Mouse (Mus musculus) CD4-positive, CD25-positive, alpha-beta regulatory T cell, adult 4 months (primary cell): ENCODE measurements around the gene Mtus2. TPM values are rescaled to one million over a fixed set of nuclear protein-coding genes. Genes with fewer than 3 reads are reported as not detected.

ENCODE experiments used
- ATAC-seq: one replicate; pipeline ENCODE4 v1.8.0; 2017
- polyA plus RNA-seq, 2 experiments: library from polyadenylated mRNA; unstranded; fragments of 100-300 nt; shearing (Covaris generic); gene quantifications; one replicate each; pipeline ENCODE4 v1.2.1; 2017

Mtus2 gene
- polyA plus RNA-seq, 2 experiments from 2014 or later: 5.2 TPM

GRCm38 (mm10) chr5:148354536-148354935, 397.4 kb downstream of the Mtus2 start:
- ATAC-seq: no peak

- ATAC-seq: no peak
Measured at GRCm38 (mm10) chr5:148355822-148356221, 398.7 kb downstream of the Mtus2 start.

DNA sequence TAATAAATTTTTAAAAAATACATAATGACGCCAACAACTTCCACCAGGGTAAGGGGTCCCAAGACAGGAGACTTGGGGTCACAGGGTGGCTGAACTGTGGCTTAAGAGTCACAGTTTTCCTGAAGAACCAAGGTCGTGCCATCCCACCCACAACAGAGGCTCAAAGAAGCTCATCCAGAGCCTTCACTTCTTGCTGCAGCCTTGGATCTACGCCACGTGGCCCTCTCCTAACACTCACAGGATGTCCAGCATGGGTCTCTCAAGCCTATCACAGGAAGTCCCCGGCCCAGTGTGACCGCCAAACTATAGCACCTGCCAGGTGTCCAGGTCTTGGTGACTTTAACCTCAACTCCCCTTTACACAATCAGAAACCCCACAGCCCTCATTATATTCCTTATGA, 400.0 kb downstream of the Mtus2 start:
- ATAC-seq: no peak

- no peak for ATAC-seq
Measured at GRCm38 (mm10) chr5:148359131-148359530, 402.0 kb downstream of the Mtus2 start.

DNA sequence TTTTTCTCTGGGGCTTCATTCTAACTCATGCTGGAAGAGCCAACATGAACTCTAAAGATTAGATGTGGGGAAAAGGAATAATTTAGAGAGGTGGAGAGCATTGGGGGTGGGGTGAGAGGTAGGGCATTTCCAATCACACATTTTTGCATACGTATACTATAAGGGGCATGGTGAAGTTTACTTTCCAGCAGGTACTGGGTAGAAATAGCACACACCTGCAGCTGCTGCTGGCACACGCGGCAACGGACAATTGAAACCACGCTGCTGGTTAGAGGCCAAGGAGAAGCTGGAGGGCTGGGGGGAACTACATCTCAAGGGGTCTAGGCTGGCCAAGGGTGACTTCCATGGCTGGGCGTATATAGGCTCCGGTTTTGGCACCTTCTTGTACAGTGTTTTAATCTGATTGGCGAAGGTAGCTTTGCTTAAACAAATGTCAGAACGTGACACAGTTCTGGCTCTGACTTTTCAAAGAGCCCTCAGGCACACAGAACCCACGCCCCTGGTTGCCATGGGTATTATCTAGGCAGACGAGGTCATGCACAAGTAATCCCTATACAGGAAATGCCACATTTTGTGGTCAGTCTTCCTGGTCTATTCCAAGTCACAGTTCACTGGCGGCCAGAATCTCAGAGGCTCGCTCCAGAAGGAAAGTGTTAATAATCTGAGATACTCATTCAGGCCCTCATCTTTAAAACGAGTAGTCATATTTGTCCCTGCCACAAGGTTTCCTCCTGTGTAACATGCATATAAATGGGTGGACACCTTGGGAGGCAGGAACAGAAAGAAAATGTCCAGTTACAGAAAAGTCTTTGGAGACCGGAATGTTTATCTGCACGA, 404.0 kb downstream of the Mtus2 start:
- ATAC-seq: no peak

- ATAC-seq: no peak
Measured at GRCm38 (mm10) chr5:148361759-148362010, 404.6 kb downstream of the Mtus2 start.

DNA sequence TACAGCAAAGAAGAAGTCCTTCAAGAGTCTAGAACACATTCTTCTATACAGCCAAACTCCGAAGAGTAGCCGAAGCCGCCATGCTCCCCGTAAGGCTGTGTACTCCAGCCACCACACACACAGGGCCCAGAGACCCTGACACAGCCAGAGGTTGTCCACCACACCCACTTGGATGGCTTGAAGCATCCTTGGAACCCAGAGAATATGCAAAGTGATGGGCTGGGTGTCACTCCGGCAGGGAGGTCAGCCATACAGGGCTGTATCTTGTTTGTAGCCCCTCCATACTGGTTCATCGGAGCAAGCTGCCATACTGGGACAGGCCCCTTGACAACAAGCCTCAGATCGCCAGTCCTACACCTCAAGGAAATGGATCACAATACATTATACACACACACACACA, 405.2 kb downstream of the Mtus2 start:
- no peak for ATAC-seq

DNA sequence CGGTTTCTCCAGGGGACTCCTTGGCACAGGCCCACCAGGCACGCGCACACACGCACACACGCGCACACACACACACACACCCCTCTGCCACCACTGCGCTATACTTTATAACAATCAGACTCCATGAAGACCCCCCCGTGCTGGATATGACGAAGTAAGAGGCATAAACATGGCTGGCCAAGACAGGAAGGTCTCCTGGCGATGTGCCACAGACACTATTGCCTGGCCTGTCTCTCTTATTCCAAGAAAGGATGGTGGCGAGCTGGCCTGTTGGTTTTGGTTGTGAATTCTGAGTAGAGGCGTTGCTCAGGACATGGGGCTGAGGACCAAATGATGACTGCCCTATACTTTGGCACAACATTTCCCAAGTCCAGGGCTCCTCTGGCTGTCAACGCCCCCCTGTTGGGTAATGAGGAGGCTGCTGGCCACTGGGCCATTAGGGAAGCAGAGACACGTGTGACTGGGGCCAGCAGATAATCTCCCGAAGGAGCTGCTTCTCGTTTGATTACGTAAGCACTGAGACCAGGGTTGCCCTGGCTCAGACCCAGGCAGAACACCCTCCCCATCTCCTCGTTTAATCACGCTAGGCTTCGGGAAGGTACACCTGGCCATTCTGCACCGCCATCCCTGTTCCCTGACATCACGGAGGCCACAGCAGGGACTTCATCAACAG, 406.5 kb downstream of the Mtus2 start:
- no peak for ATAC-seq

Other genes with a start within 250 kb of the Mtus2 start
- gene Flt1, start 231.3 kb upstream of the Mtus2 start, polyA plus RNA-seq: under 1 TPM in 1 of 2 experiments, not detected in 1; 0.13 TPM
- 100 to 1,000 TPM; 179 to 537 TPM for gene Pomp, start 96.9 kb upstream of the Mtus2 start, polyA plus RNA-seq
- gene Slc46a3, start 62.5 kb upstream of the Mtus2 start, polyA plus RNA-seq: 10 to 100 TPM; 18.2 to 23.6 TPM